Mouse (Mus musculus) lung, postnatal 0 days (tissue): ENCODE measurements around the gene Dglucy.
A peak's percentile ranks its signal among the peaks of the same experiment; 100 is the strongest.

Source experiments
- CTCF ChIP-seq: IDR thresholded peaks from 2 replicates; pipeline ENCODE4 v1.5.1; 2016; ENCODE audit warnings: antibody characterized with exemption, mild to moderate bottlenecking
- EP300 ChIP-seq: IDR thresholded peaks from 2 replicates; pipeline ENCODE4 v1.6.1; 2016; ENCODE audit warnings: antibody characterized with exemption, mild to moderate bottlenecking, control low read depth

- TF ChIP-seq EP300 (no peak), CTCF (peak; percentile 51)
Measured at GRCm38 (mm10) chr12:100845829-100846228, 67.0 kb downstream of the Dglucy start.
